Mouse (Mus musculus): ENCODE data around the gene Selenot.

Gene Selenot

DNA sequence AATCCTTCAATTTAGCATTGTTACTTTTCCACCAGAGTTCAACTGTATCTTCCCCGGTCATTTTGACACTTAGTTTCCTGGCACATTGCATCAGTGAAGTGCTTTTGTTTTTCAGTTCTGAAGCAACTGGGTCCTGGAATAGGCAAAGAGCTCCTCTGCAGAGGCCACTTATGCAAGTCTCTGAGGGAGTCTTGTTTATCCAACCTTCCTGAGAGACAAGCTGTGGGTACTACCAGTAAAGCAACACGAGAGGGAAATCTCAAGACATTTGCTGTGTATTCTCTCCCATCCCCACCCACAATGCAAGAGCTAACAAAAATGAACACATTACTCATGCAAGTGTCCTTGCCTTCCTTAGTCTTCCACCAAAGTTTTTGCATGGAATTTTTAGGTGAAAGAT lies 55.3 kb downstream of the Selenot start:
- ATAC-seq (ENCODE audit: insufficient number of reproducible peaks, low FRiP score, low TSS enrichment) = no peak

DNA sequence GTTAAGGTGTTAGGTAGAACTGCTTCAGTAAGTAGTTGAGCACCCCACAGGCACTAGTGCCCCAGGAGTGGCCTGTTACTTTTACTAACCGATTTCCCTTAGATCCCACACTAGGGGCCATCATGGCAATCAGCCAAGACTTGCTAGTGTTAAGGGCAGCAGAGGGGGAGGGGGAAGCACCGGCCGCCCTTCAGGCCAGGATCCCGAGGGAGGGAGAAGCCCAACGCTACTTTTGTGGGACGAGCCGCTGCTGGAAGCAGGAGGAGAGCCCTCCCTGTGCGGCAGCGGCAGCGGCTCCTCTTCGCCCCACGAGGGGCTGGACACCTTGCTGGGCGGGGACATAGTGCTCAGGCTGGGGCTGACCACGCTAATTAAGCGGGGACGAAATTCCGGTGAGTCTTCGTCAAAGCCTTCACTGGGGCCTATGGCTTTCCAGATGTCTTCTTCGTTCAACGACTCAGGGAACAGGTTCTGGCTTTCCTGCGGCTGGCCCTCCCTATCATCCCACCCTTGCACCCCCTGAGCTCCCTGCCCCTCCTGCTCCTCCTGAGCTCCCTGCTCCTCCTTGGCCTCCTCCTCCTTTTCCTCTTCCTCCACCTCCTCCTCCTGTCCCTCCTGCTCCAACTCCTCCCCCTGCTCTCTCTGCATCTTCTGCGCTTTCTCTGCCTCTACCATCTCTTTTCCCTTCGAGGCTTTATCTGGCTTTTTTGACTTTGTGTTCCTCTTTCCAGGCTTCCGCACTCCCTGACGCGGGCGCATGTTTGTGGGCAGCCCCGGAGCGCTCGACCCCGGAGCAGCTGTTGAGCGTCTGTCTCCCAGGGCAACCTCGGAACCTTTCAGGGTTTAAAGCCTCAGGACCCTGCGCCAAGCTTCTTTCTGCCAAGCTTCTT lies 60.2 kb downstream of the Selenot start, which contains the start of gene Erich6:
TSS of gene Erich6 (minus strand) at position 802 of the 890 bp plus-strand sequence.
- peak; percentile 87 for ATAC-seq (ENCODE audit: insufficient number of reproducible peaks, low FRiP score, low TSS enrichment)
